Mouse (Mus musculus) liver, postnatal 0 days (tissue): Measurements from ENCODE around the gene Ccdc57.

ENCODE experiments used
- CTCF ChIP-seq: sonication (generic); IDR thresholded peaks from 2 replicates; pipeline ENCODE4 v1.5.1; 2016; ENCODE audit warnings: antibody characterized with exemption, low read depth
- EP300 ChIP-seq: IDR thresholded peaks from 2 replicates; pipeline ENCODE4 v1.6.1; 2016; ENCODE audit warnings: antibody characterized with exemption, low read depth, mild to moderate bottlenecking

- TF ChIP-seq CTCF (no peak), EP300 (no peak)
Observed at GRCm38 (mm10) chr11:120789355-120789754, 143.3 kb downstream of the Ccdc57 start.
